Mouse (Mus musculus) gastrocnemius, adult 2 months (tissue): ENCODE data around the gene Pgap3. TPM values are rescaled to one million over a fixed set of nuclear protein-coding genes. Genes with fewer than 3 reads are reported as not detected.
A peak's percentile ranks its signal among the peaks of the same experiment; 100 is the strongest.
"Not testable (repeated sequence)": the region's sequence is repeated elsewhere in the genome, so short reads cannot be mapped to it uniquely, and the experiment has no call there.

Experiments used
- DNase-seq: peaks from one replicate; pipeline ENCODE4 v3.0.0; 2022
- H3K27ac ChIP-seq: fragments of 200-600 bp; 2 replicates; pipeline ENCODE4 v1.8.1; 2022; ENCODE audit warnings: mild to moderate bottlenecking
- H3K4me3 ChIP-seq: fragments of 200-600 bp; 2 replicates; pipeline ENCODE4 v1.8.1; 2022; ENCODE audit warnings: mild to moderate bottlenecking, moderate library complexity
- CTCF ChIP-seq: fragments of 200-600 bp; IDR thresholded peaks from 2 replicates; pipeline ENCODE4 v1.8.1; 2022; ENCODE audit warnings: antibody characterized with exemption, mild to moderate bottlenecking, moderate library complexity
- intact Hi-C: fragments of 180-260 bp; cut with DNase I; formaldehyde crosslinking; loops from one replicate; pipeline ENCODE4 v1.15.1; 2025
- total RNA-seq, 2 experiments: library from RNA; stranded (reverse); gene quantifications; 2 replicates each; pipeline ENCODE4 v1.2.3; 2021

The Pgap3 gene
- total RNA-seq, 2 experiments from 2014 or later: 2.2 to 3.0 TPM

- Histone ChIP-seq H3K27ac (peak overlapping the region; percentile 98), H3K4me3 (peak overlapping the region; percentile 88)
- TF ChIP-seq CTCF: no peak
- DNase-seq: peak; percentile 91
- intact Hi-C loops: no loop called here
These were observed 15.3 kb downstream of the Pgap3 start for GRCm38 (mm10) chr11:98384721-98385637.

GRCm38 (mm10) chr11:98384216-98384615, 16.1 kb downstream of the Pgap3 start:
- peak; percentile 59 for DNase-seq
- TF ChIP-seq CTCF: no peak
- Histone ChIP-seq H3K4me3 (peak overlapping the region; percentile 88), H3K27ac (peak overlapping the region; percentile 98)
- intact Hi-C loops: no loop called here

- peak within 1 kb of the TSS; percentile 98 for H3K27ac ChIP-seq
- peak; percentile 87 for DNase-seq
- peak within 1 kb of the TSS; percentile 88 for H3K4me3 ChIP-seq
These were observed 16.8 kb downstream of the Pgap3 start, which contains the start of gene Tcap for GRCm38 (mm10) chr11:98383261-98384030. Gene Tcap, plus strand, starts transcription at chr11:98383811.

GRCm38 (mm10) chr11:98382405-98382804, 17.9 kb downstream of the Pgap3 start:
- peak overlapping the region; percentile 98 for H3K27ac ChIP-seq
- TF ChIP-seq CTCF: peak; percentile 35; the same call in 1 of the 2 replicates
- intact Hi-C loops: not testable (repeated sequence)

More at GRCm38 (mm10) chr11:98383261-98384030, 16.8 kb downstream of the Pgap3 start, which contains the start of gene Tcap:
- intact Hi-C loops: no loop called here
- TF ChIP-seq CTCF: peak; percentile 23; the same call in 1 of the 2 replicates

GRCm38 (mm10) chr11:98381651-98382050, 18.6 kb downstream of the Pgap3 start:
- intact Hi-C loops: no loop called here
- DNase-seq: no peak
- peak overlapping the region; percentile 98 for H3K27ac ChIP-seq
- no peak for TF ChIP-seq CTCF
- H3K4me3 ChIP-seq: no peak overlapping the region

More at GRCm38 (mm10) chr11:98382405-98382804, 17.9 kb downstream of the Pgap3 start:
- H3K4me3 ChIP-seq: peak overlapping the region; percentile 58; the same call in 1 of the 2 replicates
- DNase-seq: not testable (repeated sequence)

GRCm38 (mm10) chr11:98380106-98380505, 20.2 kb downstream of the Pgap3 start:
- DNase-seq: peak; percentile 62
- intact Hi-C loops: no loop called here
- H3K4me3 ChIP-seq: no peak overlapping the region
- peak overlapping the region; percentile 93 for H3K27ac ChIP-seq
- TF ChIP-seq CTCF: no peak

GRCm38 (mm10) chr11:98379379-98379778, 20.9 kb downstream of the Pgap3 start:
- DNase-seq: no peak
- H3K27ac ChIP-seq: peak overlapping the region; percentile 93
- intact Hi-C loops: loop anchor here (5.0 to 10.0 kb wide), 2 partner anchors 325 to 393 kb away; partner anchors contain the start of gene Csf3
- H3K4me3 ChIP-seq: no peak overlapping the region
- no peak for TF ChIP-seq CTCF

GRCm38 (mm10) chr11:98377787-98378186, 22.5 kb downstream of the Pgap3 start:
- intact Hi-C loops: loop anchor here (5.0 to 10.0 kb wide), 2 partner anchors 327 to 395 kb away; partner anchors contain the start of gene Csf3
- peak; percentile 89 for DNase-seq
- TF ChIP-seq CTCF: no peak
- Histone ChIP-seq H3K4me3 (no peak overlapping the region; the same call in 1 of the 2 replicates), H3K27ac (peak overlapping the region; percentile 93)

- DNase-seq: no peak
- no peak for TF ChIP-seq CTCF
- intact Hi-C loops: loop anchor here (5.0 to 10.0 kb wide), 2 partner anchors 328 to 396 kb away; partner anchors contain the start of gene Csf3
- H3K4me3 ChIP-seq: no peak overlapping the region
- peak overlapping the region; percentile 93 for H3K27ac ChIP-seq
These were observed 23.5 kb downstream of the Pgap3 start for GRCm38 (mm10) chr11:98376756-98377155.

GRCm38 (mm10) chr11:98374266-98374665, 26.0 kb downstream of the Pgap3 start:
- TF ChIP-seq CTCF: no peak
- DNase-seq: peak; percentile 75
- intact Hi-C loops: loop anchor here (10.0 kb wide), 1 partner anchor 331 kb away; the partner anchor contains the start of gene Csf3
- peak overlapping the region; percentile 70 for H3K27ac ChIP-seq
- no peak overlapping the region for H3K4me3 ChIP-seq

- H3K27ac ChIP-seq: no peak overlapping the region
- intact Hi-C loops: loop anchor here (10.0 kb wide), 1 partner anchor 332 kb away; the partner anchor contains the start of gene Csf3
- no peak for DNase-seq
- H3K4me3 ChIP-seq: no peak overlapping the region
- no peak for TF ChIP-seq CTCF
These were observed 27.0 kb downstream of the Pgap3 start for GRCm38 (mm10) chr11:98373244-98373643.

- TF ChIP-seq CTCF: peak; percentile 95
- DNase-seq: peak; percentile 67
- Histone ChIP-seq H3K27ac (no peak overlapping the region), H3K4me3 (no peak overlapping the region)
- intact Hi-C loops: loop anchor here (10.0 kb wide), 1 partner anchor 332 kb away; the partner anchor contains the start of gene Csf3
These were observed 27.9 kb downstream of the Pgap3 start for GRCm38 (mm10) chr11:98372406-98372805.
